Mouse (Mus musculus): ENCODE measurements around the gene Ndnf. TPM values are rescaled to one million over a fixed set of nuclear protein-coding genes. Genes with fewer than 3 reads are reported as not detected.

The Ndnf gene
- polyA plus RNA-seq, 1 experiment from 2014 or later, result 0.02 TPM

GRCm38 (mm10) chr6:65666295-65666694, 5.1 kb upstream of the Ndnf start:
- no peaks in the 10 kb centered on the region for H3K9me3 ChIP-seq (replicated peaks)
- no peak for ATAC-seq (ENCODE audit: insufficient read depth)

GRCm38 (mm10) chr6:65669971-65670370, 1.4 kb upstream of the Ndnf start:
- Histone ChIP-seq H3K9ac (no peak overlapping the region), H3K4me3 (replicated peaks) (no peak overlapping the region), H3K9me3 (replicated peaks) (no peaks in the 10 kb centered on the region), H3K27me3 (peaks cover 52% of the 10 kb centered on the region), H3K4me2 (no peak overlapping the region), H3K4me1 (replicated peaks) (peaks cover 7% of the 10 kb centered on the region; the same call in 1 of the 2 replicates), H3K36me3 (replicated peaks) (no peaks in the 10 kb centered on the region), H3K27ac (replicated peaks) (no peak overlapping the region)
- ATAC-seq (ENCODE audit: insufficient read depth), result no peak
- WGBS (ENCODE audit: insufficient replicate concordance), result 32% methylated on average over 2 of the region's 2 CpGs

More at GRCm38 (mm10) chr6:65666295-65666694, 5.1 kb upstream of the Ndnf start:
- peaks cover 18% of the 10 kb centered on the region for H3K27me3 ChIP-seq
- H3K27ac ChIP-seq (replicated peaks), result no peak overlapping the region
- H3K4me1 ChIP-seq (replicated peaks), result no peaks in the 10 kb centered on the region
- H3K9ac ChIP-seq, result no peak overlapping the region
- 67% methylated on average over 3 of the region's 3 CpGs for WGBS (ENCODE audit: insufficient replicate concordance)
- H3K4me2 ChIP-seq, result no peak overlapping the region
- H3K4me3 ChIP-seq (replicated peaks), result no peak overlapping the region
- H3K36me3 ChIP-seq (replicated peaks), result no peaks in the 10 kb centered on the region

- no peak overlapping the region for H3K9ac ChIP-seq
- H3K9me3 ChIP-seq (replicated peaks), result no peaks in the 10 kb centered on the region
- H3K36me3 ChIP-seq (replicated peaks), result no peaks in the 10 kb centered on the region
- peaks cover 7% of the 10 kb centered on the region; the same call in 1 of the 2 replicates for H3K4me1 ChIP-seq (replicated peaks)
- H3K27me3 ChIP-seq, result peaks cover 59% of the 10 kb centered on the region
- no peak overlapping the region for H3K27ac ChIP-seq (replicated peaks)
- no peak for ATAC-seq (ENCODE audit: insufficient read depth)
- H3K4me3 ChIP-seq (replicated peaks), result peak overlapping the region; percentile 51
- WGBS (ENCODE audit: insufficient replicate concordance), result 6% methylated on average over 20 of the region's 21 CpGs
- peak overlapping the region; percentile 75 for H3K4me2 ChIP-seq
These were observed 394 bp upstream of the Ndnf start for GRCm38 (mm10) chr6:65670981-65671411.

- ATAC-seq (ENCODE audit: insufficient read depth), result no peak
- Histone ChIP-seq H3K4me1 (replicated peaks) (peaks cover 7% of the 10 kb centered on the region; the same call in 1 of the 2 replicates), H3K27ac (replicated peaks) (no peak overlapping the region), H3K4me2 (peak overlapping the region; percentile 75), H3K27me3 (peaks cover 59% of the 10 kb centered on the region), H3K36me3 (replicated peaks) (no peaks in the 10 kb centered on the region), H3K9ac (no peak overlapping the region), H3K4me3 (replicated peaks) (peak overlapping the region; percentile 51), H3K9me3 (replicated peaks) (no peaks in the 10 kb centered on the region)
- under 1% methylated on average over 57 of the region's 57 CpGs for WGBS (ENCODE audit: insufficient replicate concordance)
These were observed 991 bp downstream of the Ndnf start for GRCm38 (mm10) chr6:65672131-65673031.

GRCm38 (mm10) chr6:65693938-65694337, 22.5 kb downstream of the Ndnf start:
- H3K4me1 ChIP-seq (replicated peaks), result no peaks in the 10 kb centered on the region
- no peak overlapping the region for H3K4me3 ChIP-seq (replicated peaks)
- ATAC-seq (ENCODE audit: insufficient read depth), result no peak
- no peak overlapping the region for H3K27ac ChIP-seq (replicated peaks)
- H3K9me3 ChIP-seq (replicated peaks), result no peaks in the 10 kb centered on the region
- no peak overlapping the region for H3K4me2 ChIP-seq
- no peaks in the 10 kb centered on the region for H3K36me3 ChIP-seq (replicated peaks)
- H3K9ac ChIP-seq, result no peak overlapping the region
- no peaks in the 10 kb centered on the region for H3K27me3 ChIP-seq

- no peaks in the 10 kb centered on the region for H3K36me3 ChIP-seq (replicated peaks)
- H3K27me3 ChIP-seq, result no peaks in the 10 kb centered on the region
- no peaks in the 10 kb centered on the region for H3K9me3 ChIP-seq (replicated peaks)
- no peak for ATAC-seq (ENCODE audit: insufficient read depth)
- no peaks in the 10 kb centered on the region for H3K4me1 ChIP-seq (replicated peaks)
- no peak overlapping the region for H3K4me2 ChIP-seq
- H3K27ac ChIP-seq (replicated peaks), result no peak overlapping the region
- no peak overlapping the region for H3K9ac ChIP-seq
- no peak overlapping the region for H3K4me3 ChIP-seq (replicated peaks)
- 37% methylated on average over 1 of the region's 1 CpGs for WGBS (ENCODE audit: insufficient replicate concordance)
These were observed 49.3 kb downstream of the Ndnf start for GRCm38 (mm10) chr6:65720676-65721075.

GRCm38 (mm10) chr6:65725677-65726076, 54.3 kb downstream of the Ndnf start:
- no peak for ATAC-seq (ENCODE audit: insufficient read depth)
- Histone ChIP-seq H3K4me1 (replicated peaks) (no peaks in the 10 kb centered on the region), H3K36me3 (replicated peaks) (no peaks in the 10 kb centered on the region)

GRCm38 (mm10) chr6:65728261-65728660, 56.9 kb downstream of the Ndnf start:
- no peaks in the 10 kb centered on the region for H3K4me1 ChIP-seq (replicated peaks)
- no peaks in the 10 kb centered on the region for H3K36me3 ChIP-seq (replicated peaks)
- H3K9ac ChIP-seq, result no peak overlapping the region
- ATAC-seq (ENCODE audit: insufficient read depth), result no peak
- H3K9me3 ChIP-seq (replicated peaks), result no peaks in the 10 kb centered on the region
- H3K4me2 ChIP-seq, result no peak overlapping the region
- no peak overlapping the region for H3K4me3 ChIP-seq (replicated peaks)
- no peaks in the 10 kb centered on the region for H3K27me3 ChIP-seq
- 64% methylated on average over 3 of the region's 3 CpGs for WGBS (ENCODE audit: insufficient replicate concordance)
- no peak overlapping the region for H3K27ac ChIP-seq (replicated peaks)

More at GRCm38 (mm10) chr6:65725677-65726076, 54.3 kb downstream of the Ndnf start:
- Histone ChIP-seq H3K9ac (no peak overlapping the region), H3K27ac (replicated peaks) (no peak overlapping the region), H3K9me3 (replicated peaks) (no peaks in the 10 kb centered on the region), H3K27me3 (no peaks in the 10 kb centered on the region), H3K4me2 (no peak overlapping the region), H3K4me3 (replicated peaks) (no peak overlapping the region)
- 64% methylated on average over 2 of the region's 2 CpGs for WGBS (ENCODE audit: insufficient replicate concordance)

- H3K9me3 ChIP-seq (replicated peaks), result no peaks in the 10 kb centered on the region
- H3K4me2 ChIP-seq, result no peak overlapping the region
- H3K9ac ChIP-seq, result no peak overlapping the region
- no peak for ATAC-seq (ENCODE audit: insufficient read depth)
- H3K27ac ChIP-seq (replicated peaks), result no peak overlapping the region
- no peak overlapping the region for H3K4me3 ChIP-seq (replicated peaks)
- 37% methylated on average over 6 of the region's 8 CpGs for WGBS (ENCODE audit: insufficient replicate concordance)
- no peaks in the 10 kb centered on the region for H3K36me3 ChIP-seq (replicated peaks)
- no peaks in the 10 kb centered on the region for H3K4me1 ChIP-seq (replicated peaks)
- no peaks in the 10 kb centered on the region for H3K27me3 ChIP-seq
These were observed 68.1 kb downstream of the Ndnf start for GRCm38 (mm10) chr6:65739442-65739841.

- WGBS (ENCODE audit: insufficient replicate concordance), result 61% methylated on average over 1 of the region's 1 CpGs
- H3K27ac ChIP-seq (replicated peaks), result no peak overlapping the region
- no peaks in the 10 kb centered on the region for H3K4me1 ChIP-seq (replicated peaks)
- no peak overlapping the region for H3K9ac ChIP-seq
- H3K9me3 ChIP-seq (replicated peaks), result no peaks in the 10 kb centered on the region
- H3K36me3 ChIP-seq (replicated peaks), result no peaks in the 10 kb centered on the region
- H3K27me3 ChIP-seq, result no peaks in the 10 kb centered on the region
- no peak overlapping the region for H3K4me3 ChIP-seq (replicated peaks)
- ATAC-seq (ENCODE audit: insufficient read depth), result no peak
- H3K4me2 ChIP-seq, result no peak overlapping the region
These were observed 71.9 kb downstream of the Ndnf start for GRCm38 (mm10) chr6:65743144-65743870.

GRCm38 (mm10) chr6:65743871-65744202, 72.4 kb downstream of the Ndnf start:
- H3K27me3 ChIP-seq, result no peaks in the 10 kb centered on the region
- H3K4me1 ChIP-seq (replicated peaks), result no peaks in the 10 kb centered on the region
- no peak overlapping the region for H3K4me3 ChIP-seq (replicated peaks)
- ATAC-seq (ENCODE audit: insufficient read depth), result no peak
- no peaks in the 10 kb centered on the region for H3K36me3 ChIP-seq (replicated peaks)
- no peaks in the 10 kb centered on the region for H3K9me3 ChIP-seq (replicated peaks)
- H3K27ac ChIP-seq (replicated peaks), result no peak overlapping the region
- no peak overlapping the region for H3K4me2 ChIP-seq
- H3K9ac ChIP-seq, result no peak overlapping the region
